Mouse (Mus musculus) thymus, postnatal 25 days (tissue): ENCODE results near the gene Iqgap1.

Experiments used
- DNase-seq: peaks from one replicate; pipeline ENCODE4 v3.0.0; 2022

The Iqgap1 gene

GRCm38 (mm10) chr7:80842132-80842531 lies 16.4 kb upstream of the Iqgap1 start:
- DNase-seq: no peak

GRCm38 (mm10) chr7:80840937-80841336 lies 15.2 kb upstream of the Iqgap1 start:
- no peak for DNase-seq

GRCm38 (mm10) chr7:80840241-80840640 lies 14.5 kb upstream of the Iqgap1 start:
- no peak for DNase-seq

DNA sequence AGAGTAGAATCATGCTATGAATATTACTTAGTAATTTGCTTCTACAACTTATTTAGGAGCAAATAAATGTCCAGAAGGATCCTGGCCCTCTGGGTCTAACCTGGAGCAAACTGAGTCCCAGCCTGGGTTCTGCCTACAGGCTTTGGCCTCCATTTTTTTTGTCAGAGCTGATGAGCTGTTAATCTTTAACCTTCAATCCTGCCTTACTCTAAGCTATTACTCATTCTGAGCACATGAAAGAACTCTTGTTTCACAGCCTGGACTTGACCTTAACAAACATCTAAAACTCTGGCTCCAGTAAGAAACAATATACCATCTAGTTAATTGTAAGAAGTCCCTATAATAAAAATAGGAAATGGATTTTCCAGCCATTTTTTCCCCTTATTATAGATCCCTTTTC lies 14.0 kb upstream of the Iqgap1 start:
- no peak for DNase-seq

DNA sequence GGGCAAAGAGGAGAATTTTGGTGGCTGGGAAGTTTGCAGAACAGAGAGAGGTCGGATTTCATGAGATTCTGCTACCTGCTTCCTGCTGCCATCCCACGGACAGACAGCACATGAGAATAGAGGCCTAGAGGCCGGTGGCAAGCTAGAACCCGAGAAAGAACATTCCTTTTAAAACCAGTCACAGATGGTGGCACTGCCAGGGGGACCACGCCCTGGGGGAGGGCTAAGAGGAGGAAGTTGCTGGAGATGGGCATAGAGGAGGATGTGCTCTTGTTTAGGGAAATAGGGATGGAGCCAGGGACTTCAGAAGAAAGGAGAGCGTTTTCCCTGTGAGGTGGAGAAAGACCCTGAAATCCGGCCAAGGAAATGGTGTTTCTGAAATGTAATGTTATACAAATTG lies 12.5 kb upstream of the Iqgap1 start:
- no peak for DNase-seq

DNA sequence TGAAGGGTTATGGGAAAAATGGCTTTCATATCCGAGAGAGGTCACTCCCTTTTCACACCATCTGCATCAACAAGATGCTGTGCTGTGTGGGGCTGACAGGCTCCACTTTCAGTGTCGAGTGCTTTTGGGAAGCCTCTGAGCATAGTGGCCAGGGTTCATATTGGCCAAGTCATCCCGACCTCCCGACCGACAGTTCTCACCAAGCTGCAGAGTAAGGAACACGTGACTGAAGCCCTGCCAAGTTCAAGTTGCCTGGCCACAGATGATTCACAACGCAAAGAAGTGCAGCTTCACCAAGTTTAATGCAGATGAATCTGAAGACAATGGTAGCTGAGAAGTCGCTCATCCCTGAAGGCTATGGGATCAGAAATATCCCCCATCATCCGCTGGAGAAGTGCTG lies 12.0 kb upstream of the Iqgap1 start:
- no peak for DNase-seq

- DNase-seq: no peak
Measured at GRCm38 (mm10) chr7:80835984-80836652, 10.3 kb upstream of the Iqgap1 start.

DNA sequence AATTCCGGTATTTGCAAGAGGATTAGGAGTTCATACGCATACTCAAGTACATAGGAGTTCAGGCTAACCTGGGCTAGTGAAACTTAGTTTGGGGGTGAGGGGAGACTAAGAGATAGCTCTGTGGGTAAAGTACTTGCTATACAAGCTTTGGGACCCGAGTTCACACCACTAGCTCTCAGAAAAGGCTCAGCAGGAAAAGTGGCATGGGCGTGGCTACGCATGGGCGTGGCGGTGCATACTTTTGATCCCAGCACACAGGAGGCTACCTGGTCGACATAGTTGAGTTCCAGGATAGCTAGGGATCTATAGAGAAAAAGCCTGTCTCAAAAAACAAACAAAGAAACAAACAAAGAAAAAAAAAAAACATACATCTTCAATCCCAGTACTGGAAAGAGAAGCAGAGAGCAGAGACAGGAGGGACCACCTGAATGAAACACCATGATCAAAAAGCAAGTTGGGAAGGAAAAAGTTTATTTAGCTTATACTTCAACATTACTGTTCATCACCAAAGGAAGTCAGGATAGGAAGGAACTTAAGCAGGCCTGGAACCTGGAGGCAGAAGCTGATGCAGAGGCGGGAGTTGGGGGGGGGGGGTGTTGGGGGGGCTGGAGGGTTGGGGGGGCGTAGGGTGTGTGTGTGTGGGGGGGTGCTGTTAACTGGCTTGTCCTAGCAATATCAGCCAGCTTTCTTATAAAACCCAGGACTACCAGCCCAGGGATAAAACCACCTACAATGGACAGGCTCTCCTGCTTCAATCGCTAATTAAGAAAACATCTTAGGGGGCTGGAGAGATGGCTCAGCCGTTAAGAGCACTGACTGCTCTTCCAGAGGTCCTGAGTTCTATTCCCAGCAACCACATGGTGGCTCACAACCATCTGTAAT lies 8.1 kb upstream of the Iqgap1 start:
- peak; percentile 52 for DNase-seq

DNA sequence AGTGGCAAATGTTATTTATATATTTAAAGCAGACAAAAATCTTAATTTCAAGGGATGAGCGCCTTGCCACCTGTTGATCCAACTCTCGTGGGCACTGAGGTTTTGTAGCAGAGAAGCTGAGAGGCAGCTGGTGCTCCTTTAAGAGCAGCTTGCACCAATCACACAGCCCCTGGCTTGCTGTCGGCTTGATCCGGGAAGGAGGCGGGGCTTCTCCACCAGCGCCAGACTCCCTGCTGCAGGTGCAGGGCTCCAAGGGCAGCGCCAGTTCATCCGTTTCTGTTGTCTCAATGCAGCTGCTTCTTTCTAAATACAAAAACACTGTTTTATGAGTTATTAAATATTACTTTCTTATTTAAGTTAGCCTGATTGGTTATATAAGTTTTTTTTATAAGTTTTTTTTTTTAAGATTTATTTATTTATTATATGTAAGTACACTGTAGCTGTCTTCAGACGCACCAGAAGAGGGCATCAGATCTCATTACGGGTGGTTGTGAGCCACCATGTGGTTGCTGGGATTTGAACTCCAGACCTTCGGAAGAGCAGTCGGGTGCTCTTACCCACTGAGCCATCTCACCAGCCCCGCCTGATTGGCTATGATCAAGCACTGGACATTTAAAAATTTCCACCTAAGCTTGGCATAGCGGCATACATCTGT lies 7.3 kb upstream of the Iqgap1 start:
- peak; percentile 91 for DNase-seq

DNA sequence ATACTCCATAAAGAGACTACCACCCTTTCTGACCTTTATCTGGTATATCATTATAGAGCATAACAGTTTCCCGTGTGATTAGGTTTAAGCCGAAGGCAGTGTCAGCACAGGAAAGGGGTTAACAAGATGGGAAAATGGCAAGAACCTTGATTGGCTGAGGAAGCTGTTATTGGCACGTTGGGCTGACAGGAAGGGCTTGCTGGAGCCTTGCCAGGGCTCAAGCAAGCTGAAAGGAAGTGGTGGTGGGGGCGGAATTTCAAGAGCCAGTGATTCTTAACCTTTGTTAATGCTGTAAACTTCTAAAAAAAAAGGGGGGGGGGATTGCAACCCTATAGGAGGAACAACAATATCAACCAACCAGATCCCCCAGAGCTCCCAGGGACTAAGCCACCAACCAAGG lies 6.4 kb upstream of the Iqgap1 start:
- DNase-seq: peak; percentile 65

DNA sequence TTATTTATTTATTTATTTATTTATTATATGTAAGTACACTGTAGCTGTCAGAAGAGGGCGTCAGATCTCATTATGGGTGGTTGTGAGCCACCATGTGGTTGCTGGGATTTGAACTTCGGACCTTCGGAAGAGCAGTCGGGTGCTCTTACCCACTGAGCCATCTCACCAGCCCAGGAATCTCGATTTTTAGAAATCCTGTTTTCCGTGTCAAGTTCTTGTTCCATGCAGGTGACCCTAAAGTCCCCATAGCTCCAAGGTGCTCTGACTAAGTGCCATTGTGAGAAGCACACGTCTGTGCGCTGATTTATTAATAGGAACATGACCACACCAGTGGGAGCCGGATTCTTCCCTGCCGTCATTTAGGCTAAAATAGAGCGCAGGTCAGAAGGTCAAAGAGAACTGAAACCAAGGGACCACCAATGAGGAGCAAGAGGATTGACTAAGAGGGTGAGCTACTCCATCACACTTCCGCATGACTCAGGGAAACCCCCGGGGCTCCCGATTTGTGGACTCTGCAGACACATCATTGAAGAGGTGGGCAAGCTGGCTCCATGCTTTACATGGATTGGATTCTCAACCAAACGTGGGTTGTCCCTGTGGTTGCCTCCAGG lies 4.5 kb upstream of the Iqgap1 start:
- DNase-seq: no peak

DNA sequence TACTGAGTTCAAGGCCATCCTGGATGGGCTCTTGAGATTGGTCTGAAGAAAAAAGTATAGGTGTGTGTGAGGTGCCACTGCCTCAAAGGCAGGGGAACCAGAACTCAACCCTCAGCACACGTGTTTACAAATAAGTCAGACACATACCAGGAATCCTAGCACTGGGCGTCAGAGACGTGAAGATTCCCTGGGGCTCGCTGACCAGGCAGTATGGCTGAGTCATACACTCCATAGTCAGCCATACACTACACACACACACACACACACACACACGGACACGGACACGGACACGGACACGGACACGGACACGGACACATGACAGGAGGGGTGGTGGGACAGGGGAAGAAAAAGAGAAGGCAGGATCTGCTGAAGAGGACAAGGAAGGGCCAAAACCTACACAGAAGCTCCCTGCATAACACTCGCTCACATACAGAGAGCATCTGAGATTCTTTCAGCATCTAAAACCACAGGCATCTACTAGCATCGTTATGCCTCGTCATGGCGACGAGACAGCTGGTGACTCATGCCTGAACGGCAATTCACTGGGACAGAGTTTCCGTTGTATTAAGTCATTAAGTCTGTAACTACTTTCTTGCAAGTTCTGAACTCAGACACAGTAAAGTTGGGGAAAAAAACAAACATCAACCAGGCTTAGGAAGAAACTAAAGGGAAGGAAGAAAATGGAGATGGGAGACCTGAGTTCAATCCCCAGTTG lies 2.5 kb upstream of the Iqgap1 start:
- DNase-seq: peak; percentile 61

GRCm38 (mm10) chr7:80823875-80824682 lies 1.7 kb downstream of the Iqgap1 start:
- DNase-seq: no peak

- no peak for DNase-seq
Measured at GRCm38 (mm10) chr7:80823267-80823666, 2.5 kb downstream of the Iqgap1 start.

- DNase-seq: no peak
Measured at GRCm38 (mm10) chr7:80820838-80821237, 4.9 kb downstream of the Iqgap1 start.

GRCm38 (mm10) chr7:80816641-80817040 lies 9.1 kb downstream of the Iqgap1 start:
- no peak for DNase-seq

GRCm38 (mm10) chr7:80813397-80813796 lies 12.4 kb downstream of the Iqgap1 start:
- DNase-seq: no peak

DNA sequence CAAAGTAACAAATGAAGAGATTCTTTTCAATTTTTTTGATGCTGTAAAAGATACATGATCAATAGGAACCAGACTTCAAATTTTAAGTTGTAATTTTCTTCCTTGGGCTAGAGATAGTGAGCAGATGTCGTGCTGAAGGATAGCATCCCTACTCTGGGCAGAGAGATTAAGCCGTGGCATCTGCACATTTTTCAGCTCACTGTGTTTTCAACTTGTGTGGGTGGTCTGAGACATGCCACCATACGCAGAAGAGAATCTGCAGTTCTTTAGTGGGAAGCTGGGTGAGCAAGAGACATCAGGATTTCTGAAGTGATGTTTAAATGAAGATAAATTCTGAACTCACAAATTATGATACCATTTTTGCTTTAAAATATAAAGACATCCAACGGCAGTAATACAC lies 19.4 kb downstream of the Iqgap1 start:
- no peak for DNase-seq

GRCm38 (mm10) chr7:80803173-80803872 lies 22.5 kb downstream of the Iqgap1 start:
- DNase-seq: peak; percentile 94

DNA sequence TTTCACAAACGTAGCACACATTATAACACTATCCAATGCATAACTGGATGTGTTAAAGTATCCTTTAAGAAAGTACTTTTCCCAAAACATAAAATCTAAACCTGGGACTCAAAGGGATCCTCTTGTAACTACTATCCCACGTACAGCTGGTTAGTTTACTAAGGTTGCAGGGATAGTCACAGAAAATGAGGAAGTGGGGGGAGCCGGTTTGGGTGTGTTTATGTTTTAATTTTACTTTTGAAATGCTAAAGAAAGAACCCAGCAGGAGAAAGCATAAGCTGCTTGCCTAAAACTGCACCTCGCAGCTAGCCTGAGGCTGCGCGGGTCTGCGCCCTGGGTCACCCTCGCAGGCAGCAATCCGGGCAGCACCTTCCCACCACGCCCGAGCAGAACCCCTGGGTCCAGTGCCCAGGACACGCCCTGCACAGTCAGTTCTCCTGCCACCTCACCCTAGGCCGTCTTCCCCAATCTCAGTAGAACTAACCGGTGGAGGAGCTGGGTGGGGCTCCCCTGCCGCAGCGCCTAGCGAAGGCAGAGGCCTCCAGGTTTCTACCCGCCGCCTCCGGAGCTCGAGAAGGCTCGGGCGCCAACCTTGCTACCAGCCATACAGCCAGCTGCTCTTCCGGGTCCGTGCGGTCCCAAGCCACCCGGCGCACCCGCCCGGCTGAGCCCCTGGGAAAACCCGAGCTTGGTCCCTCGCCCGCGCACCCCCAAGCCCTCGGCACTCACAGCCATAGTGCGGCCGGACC lies 23.2 kb downstream of the Iqgap1 start:
- DNase-seq: no peak
